Mouse (Mus musculus): Measurements from ENCODE around the gene Tnnc1. TPM values are rescaled to one million over a fixed set of nuclear protein-coding genes. Genes with fewer than 3 reads are reported as not detected.

The Tnnc1 gene
- polyA plus RNA-seq, 1 experiment from 2014 or later, result 36.3 TPM

DNA sequence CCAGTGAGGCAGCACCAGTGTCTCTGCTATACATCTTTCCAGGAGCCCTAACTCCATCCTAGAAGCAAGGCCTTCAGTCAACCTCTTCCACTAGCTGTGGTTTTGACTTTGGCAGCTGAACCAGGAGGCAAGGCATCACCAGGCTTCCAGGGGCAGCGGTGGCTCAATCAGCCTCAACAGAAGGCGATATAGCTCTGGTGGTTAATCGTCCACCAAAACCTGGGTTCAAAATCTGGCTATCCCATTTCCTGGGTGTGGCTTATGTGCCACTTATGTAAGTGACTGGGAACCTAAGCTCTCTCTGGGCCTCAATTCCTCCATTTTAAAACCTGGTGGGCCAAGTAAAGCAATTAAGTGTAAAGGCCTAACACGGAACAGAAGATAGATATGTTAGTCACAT is 3.3 kb upstream of the Tnnc1 start:
- Histone ChIP-seq H3K36me3 (peaks cover 44% of the 10 kb centered on the region), H3K27me3 (replicated peaks) (no peaks in the 10 kb centered on the region), H3K4me2 (peak overlapping the region; percentile 89), H3K4me1 (peaks cover 26% of the 10 kb centered on the region), H3K9ac (replicated peaks) (peak overlapping the region; percentile 94), H3K27ac (replicated peaks) (0 out of 2 replicates have a peak overlapping the region, but pooled peaks have one; percentile 92), H3K9me3 (replicated peaks) (no peaks in the 10 kb centered on the region), H3K4me3 (replicated peaks) (peak overlapping the region; percentile 75)
- no peak for ATAC-seq (ENCODE audit: low FRiP score)
- 69% methylated on average over 4 of the region's 4 CpGs for WGBS

- Histone ChIP-seq H3K27me3 (replicated peaks) (no peaks in the 10 kb centered on the region), H3K4me3 (replicated peaks) (peak overlapping the region; percentile 75), H3K9me3 (replicated peaks) (no peaks in the 10 kb centered on the region), H3K4me2 (peak overlapping the region; percentile 89), H3K27ac (replicated peaks) (peak overlapping the region; percentile 92), H3K4me1 (peaks cover 26% of the 10 kb centered on the region), H3K36me3 (peaks cover 40% of the 10 kb centered on the region), H3K9ac (replicated peaks) (peak overlapping the region; percentile 94)
- 19% methylated on average over 8 of the region's 8 CpGs for WGBS
- ATAC-seq (ENCODE audit: low FRiP score), result peak; percentile 9; the same call in 1 of the 2 replicates
Observed at GRCm38 (mm10) chr14:31205244-31205561, 2.9 kb upstream of the Tnnc1 start.

DNA sequence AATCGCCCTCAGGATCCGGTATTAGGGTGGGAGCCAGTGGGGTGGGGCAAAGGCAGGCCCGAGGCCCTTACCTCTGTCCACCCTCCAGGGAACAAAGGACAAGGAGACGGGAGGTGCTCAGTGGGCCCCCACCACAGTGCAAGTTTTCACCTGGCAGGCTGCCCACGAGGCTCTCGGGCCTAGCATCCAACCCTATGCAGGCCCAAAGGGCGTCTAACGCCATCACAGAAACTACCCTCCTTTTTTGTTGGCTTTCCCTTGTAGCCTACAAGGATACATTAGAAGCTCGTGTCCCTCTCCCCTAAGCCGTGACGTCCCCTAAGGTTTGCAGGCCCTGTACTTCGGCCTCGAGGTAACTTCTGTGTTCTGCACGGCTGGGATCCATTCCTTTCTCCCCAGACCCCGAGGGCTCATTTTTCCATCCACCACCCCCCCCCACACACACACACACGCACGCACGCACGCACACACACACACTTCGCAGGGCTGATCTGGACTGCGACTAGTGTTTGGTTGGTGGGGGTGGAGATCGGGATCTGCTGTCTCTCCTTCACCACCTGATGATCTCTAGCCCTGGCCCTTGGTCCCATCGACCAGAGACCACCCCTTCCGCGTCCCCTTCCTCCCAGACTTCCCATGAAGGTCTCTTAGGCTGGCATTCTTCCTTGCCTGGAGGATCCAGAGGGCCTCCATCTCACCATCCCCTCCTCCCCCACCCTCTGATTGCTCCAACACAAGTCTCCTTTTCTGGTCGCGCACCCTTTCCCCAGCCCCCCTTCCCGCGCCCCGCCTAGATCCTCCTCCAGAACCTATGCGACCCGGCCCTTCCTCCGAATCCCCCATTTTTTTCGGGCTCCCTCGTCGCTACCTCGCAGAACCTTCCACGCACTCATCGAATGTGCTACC is 2.3 kb upstream of the Tnnc1 start:
- H3K36me3 ChIP-seq, result peaks cover 34% of the 10 kb centered on the region
- H3K4me1 ChIP-seq, result peaks cover 26% of the 10 kb centered on the region
- peak overlapping the region; percentile 92 for H3K27ac ChIP-seq (replicated peaks)
- peak; percentile 76 for ATAC-seq (ENCODE audit: low FRiP score)
- under 1% methylated on average over 39 of the region's 39 CpGs for WGBS
- peak overlapping the region; percentile 94 for H3K9ac ChIP-seq (replicated peaks)
- H3K4me2 ChIP-seq, result peak overlapping the region; percentile 89
- no peaks in the 10 kb centered on the region for H3K9me3 ChIP-seq (replicated peaks)
- no peaks in the 10 kb centered on the region for H3K27me3 ChIP-seq (replicated peaks)
- H3K4me3 ChIP-seq (replicated peaks), result peak overlapping the region; percentile 75

- H3K9me3 ChIP-seq (replicated peaks), result no peaks in the 10 kb centered on the region
- H3K27me3 ChIP-seq (replicated peaks), result no peaks in the 10 kb centered on the region
- H3K4me1 ChIP-seq, result peaks cover 26% of the 10 kb centered on the region
- under 1% methylated on average over 48 of the region's 48 CpGs for WGBS
- peak overlapping the region; percentile 89 for H3K4me2 ChIP-seq
- peaks cover 28% of the 10 kb centered on the region for H3K36me3 ChIP-seq
- H3K9ac ChIP-seq (replicated peaks), result peak overlapping the region; percentile 94
- peak; percentile 83 for ATAC-seq (ENCODE audit: low FRiP score)
- peak overlapping the region; percentile 75 for H3K4me3 ChIP-seq (replicated peaks)
- peak overlapping the region; percentile 92 for H3K27ac ChIP-seq (replicated peaks)
Observed at GRCm38 (mm10) chr14:31206472-31206981, 1.6 kb upstream of the Tnnc1 start.

DNA sequence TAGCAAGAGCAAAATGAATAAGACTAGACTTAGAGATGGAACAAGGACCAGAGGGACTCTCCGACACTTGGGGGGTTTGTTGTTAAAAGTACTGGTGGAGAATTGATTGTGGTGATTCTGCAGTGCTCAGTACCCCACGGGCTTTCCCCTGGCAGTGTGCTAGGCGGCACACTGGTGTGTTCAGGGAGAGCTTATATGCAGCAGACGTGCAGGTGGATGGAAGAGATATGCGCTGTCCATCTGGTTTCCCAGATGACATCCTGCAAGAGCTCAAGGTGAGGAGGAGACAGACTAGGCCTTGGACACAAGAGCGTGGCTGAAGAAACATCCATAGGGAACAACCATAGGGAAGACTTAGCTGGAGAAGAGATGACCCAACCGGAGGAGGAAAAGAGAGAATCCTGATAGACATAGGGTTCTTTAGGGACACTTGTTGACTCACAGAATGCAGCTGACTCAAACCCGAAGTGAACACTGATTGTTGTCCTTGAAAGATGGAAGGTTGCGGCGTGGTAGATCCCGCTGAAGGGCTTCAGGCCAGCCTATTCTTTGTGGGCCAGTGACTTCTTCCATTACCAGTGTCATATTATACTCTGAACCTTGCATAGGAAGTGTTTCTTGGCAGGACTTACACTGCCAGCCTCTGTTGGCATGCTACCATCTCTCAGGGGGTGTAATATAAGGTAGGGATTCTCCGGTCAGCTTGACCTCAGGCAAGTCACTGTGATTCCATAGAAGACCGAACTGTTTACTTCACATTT is 862 bp upstream of the Tnnc1 start:
- H3K36me3 ChIP-seq, result peaks cover 21% of the 10 kb centered on the region
- ATAC-seq (ENCODE audit: low FRiP score), result peak; percentile 26
- peaks cover 26% of the 10 kb centered on the region for H3K4me1 ChIP-seq
- 73% methylated on average over 13 of the region's 13 CpGs for WGBS
- H3K9me3 ChIP-seq (replicated peaks), result no peaks in the 10 kb centered on the region
- peak overlapping the region; percentile 94 for H3K9ac ChIP-seq (replicated peaks)
- peak overlapping the region; percentile 92 for H3K27ac ChIP-seq (replicated peaks)
- H3K4me3 ChIP-seq (replicated peaks), result peak overlapping the region; percentile 75
- H3K27me3 ChIP-seq (replicated peaks), result no peaks in the 10 kb centered on the region
- H3K4me2 ChIP-seq, result peak overlapping the region; percentile 89

DNA sequence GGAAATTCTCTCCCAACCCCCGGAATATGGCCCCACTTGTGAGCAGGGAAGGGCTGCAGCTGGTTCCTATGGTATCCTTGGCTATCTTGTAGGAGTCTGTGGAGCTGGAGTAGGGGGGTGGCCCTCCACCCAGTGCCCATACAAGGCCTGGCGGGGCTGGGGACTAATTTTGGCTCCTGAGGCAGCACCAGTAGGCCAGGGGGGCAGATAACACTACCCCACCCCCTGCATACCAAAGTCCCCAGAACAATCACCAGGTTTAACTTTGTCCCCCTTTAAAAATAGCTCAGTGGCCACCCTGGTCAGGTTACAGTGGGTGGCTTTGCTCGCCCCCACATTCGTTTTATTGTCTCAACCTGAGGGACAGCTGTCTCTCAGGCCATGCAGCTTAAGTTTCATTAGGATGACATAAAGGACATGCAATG is 1.0 kb downstream of the Tnnc1 start:
- ATAC-seq (ENCODE audit: low FRiP score), result no peak
- H3K4me3 ChIP-seq (replicated peaks), result no peak overlapping the region
- no peaks in the 10 kb centered on the region for H3K9me3 ChIP-seq (replicated peaks)
- peaks cover 4% of the 10 kb centered on the region for H3K36me3 ChIP-seq
- no peaks in the 10 kb centered on the region for H3K27me3 ChIP-seq (replicated peaks)
- WGBS, result 82% methylated on average over 4 of the region's 4 CpGs
- H3K4me1 ChIP-seq, result peaks cover 22% of the 10 kb centered on the region
- H3K9ac ChIP-seq (replicated peaks), result no peak overlapping the region
- H3K4me2 ChIP-seq, result no peak overlapping the region
- no peak overlapping the region for H3K27ac ChIP-seq (replicated peaks)

- Histone ChIP-seq H3K9ac (replicated peaks) (no peak overlapping the region), H3K36me3 (no peaks in the 10 kb centered on the region), H3K27me3 (replicated peaks) (no peaks in the 10 kb centered on the region), H3K4me2 (no peak overlapping the region), H3K4me1 (peaks cover 15% of the 10 kb centered on the region; the same call in 1 of the 2 replicates), H3K9me3 (replicated peaks) (no peaks in the 10 kb centered on the region), H3K27ac (replicated peaks) (no peak overlapping the region), H3K4me3 (replicated peaks) (no peak overlapping the region)
- no peak for ATAC-seq (ENCODE audit: low FRiP score)
- 89% methylated on average over 6 of the region's 6 CpGs for WGBS
Observed at GRCm38 (mm10) chr14:31211854-31212253, 3.7 kb downstream of the Tnnc1 start.

- Histone ChIP-seq H3K4me2 (no peak overlapping the region), H3K9ac (replicated peaks) (no peak overlapping the region), H3K4me1 (peaks cover 11% of the 10 kb centered on the region), H3K36me3 (no peaks in the 10 kb centered on the region), H3K9me3 (replicated peaks) (no peaks in the 10 kb centered on the region), H3K27me3 (replicated peaks) (no peaks in the 10 kb centered on the region), H3K27ac (replicated peaks) (no peak overlapping the region), H3K4me3 (replicated peaks) (no peak overlapping the region)
- ATAC-seq (ENCODE audit: low FRiP score), result no peak
- 92% methylated on average over 3 of the region's 3 CpGs for WGBS
Observed at GRCm38 (mm10) chr14:31212499-31212898, 4.4 kb downstream of the Tnnc1 start.

DNA sequence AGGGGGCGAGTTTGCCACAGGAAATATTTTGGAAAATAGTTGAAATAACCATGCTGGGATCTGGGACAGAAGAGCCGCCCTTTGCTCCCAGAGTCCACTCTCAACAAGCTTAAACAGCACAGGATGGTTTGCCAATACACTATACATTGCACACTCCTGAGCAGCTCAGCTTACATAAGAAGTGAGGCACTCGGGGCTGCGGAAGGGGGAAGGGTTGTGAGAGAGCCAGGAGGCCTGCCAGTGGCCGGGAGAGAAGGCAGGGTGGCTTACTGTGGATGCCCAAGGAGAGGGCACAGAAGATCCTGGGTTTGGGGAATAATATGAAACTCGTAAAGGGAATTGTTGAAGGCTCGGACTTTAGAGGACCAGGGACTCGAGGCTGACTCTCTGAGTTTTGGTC is 5.8 kb downstream of the Tnnc1 start:
- H3K4me3 ChIP-seq (replicated peaks), result no peak overlapping the region
- no peak overlapping the region for H3K4me2 ChIP-seq
- no peaks in the 10 kb centered on the region for H3K9me3 ChIP-seq (replicated peaks)
- H3K27me3 ChIP-seq (replicated peaks), result no peaks in the 10 kb centered on the region
- no peak for ATAC-seq (ENCODE audit: low FRiP score)
- H3K27ac ChIP-seq (replicated peaks), result no peak overlapping the region
- no peak overlapping the region for H3K9ac ChIP-seq (replicated peaks)
- 76% methylated on average over 8 of the region's 8 CpGs for WGBS
- peaks cover 17% of the 10 kb centered on the region for H3K4me1 ChIP-seq
- H3K36me3 ChIP-seq, result no peaks in the 10 kb centered on the region

DNA sequence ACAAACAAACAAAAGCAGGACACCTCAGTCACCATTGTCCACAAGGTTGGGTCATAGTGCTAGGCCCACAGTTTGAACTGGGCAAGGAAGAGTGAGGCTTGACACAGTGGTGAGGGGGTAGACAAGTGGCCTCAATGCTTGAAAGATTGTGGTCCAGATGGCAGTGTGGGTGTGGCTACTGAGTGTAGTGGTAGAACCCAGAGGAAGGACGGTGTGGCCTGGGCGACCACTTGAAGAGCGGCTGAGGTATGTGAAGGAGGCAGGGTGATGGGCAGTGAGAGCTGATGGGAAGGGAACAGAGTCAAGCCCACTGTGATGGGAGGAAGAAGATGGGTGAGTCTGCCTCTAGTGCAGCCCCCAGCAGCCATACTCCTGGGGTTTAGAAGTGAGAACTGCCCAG is 6.6 kb downstream of the Tnnc1 start:
- H3K27ac ChIP-seq (replicated peaks), result no peak overlapping the region
- no peak overlapping the region for H3K4me2 ChIP-seq
- WGBS, result 85% methylated on average over 3 of the region's 3 CpGs
- H3K4me3 ChIP-seq (replicated peaks), result no peak overlapping the region
- H3K9ac ChIP-seq (replicated peaks), result no peak overlapping the region
- H3K36me3 ChIP-seq, result no peaks in the 10 kb centered on the region
- H3K4me1 ChIP-seq, result peaks cover 17% of the 10 kb centered on the region
- ATAC-seq (ENCODE audit: low FRiP score), result no peak
- no peaks in the 10 kb centered on the region for H3K27me3 ChIP-seq (replicated peaks)
- H3K9me3 ChIP-seq (replicated peaks), result no peaks in the 10 kb centered on the region

- no peak overlapping the region for H3K4me3 ChIP-seq (replicated peaks)
- H3K27me3 ChIP-seq (replicated peaks), result no peaks in the 10 kb centered on the region
- H3K27ac ChIP-seq (replicated peaks), result peak overlapping the region; percentile 19
- ATAC-seq (ENCODE audit: low FRiP score), result peak; percentile 79
- H3K4me1 ChIP-seq, result peaks cover 17% of the 10 kb centered on the region
- H3K9ac ChIP-seq (replicated peaks), result no peak overlapping the region
- 38% methylated on average over 15 of the region's 15 CpGs for WGBS
- H3K4me2 ChIP-seq, result peak overlapping the region; percentile 28; the same call in 1 of the 2 replicates
- no peaks in the 10 kb centered on the region for H3K9me3 ChIP-seq (replicated peaks)
- no peaks in the 10 kb centered on the region for H3K36me3 ChIP-seq
Observed at GRCm38 (mm10) chr14:31215157-31216002, 7.3 kb downstream of the Tnnc1 start.

Measured in neural tube, embryonic 15.5 days (tissue).